Mouse (Mus musculus) limb, embryonic 15.5 days (tissue): ENCODE measurements around the gene Ppp1cc. TPM values are rescaled to one million over a fixed set of nuclear protein-coding genes. Genes with fewer than 3 reads are reported as not detected.
"Not testable (repeated sequence)": the region's sequence is repeated elsewhere in the genome, so short reads cannot be mapped to it uniquely, and the experiment has no call there.

ENCODE experiments used
- ATAC-seq: fragments of 200-750 bp; cut with Nextera tagmentation; 2 replicates; pipeline ENCODE4 v1.8.0; 2017; ENCODE audit warnings: low read depth, moderate TSS enrichment; ENCODE audit not compliant: insufficient number of reproducible peaks, low FRiP score, low TSS enrichment
- H3K27ac ChIP-seq: fragments of 300-500 bp; sonication (generic); 2 replicates; pipeline ENCODE4 v1.5.1; 2015; ENCODE audit warnings: moderate library complexity, mild to moderate bottlenecking, inconsistent platforms
- H3K27me3 ChIP-seq: fragments of 300-500 bp; sonication (generic); 2 replicates; pipeline ENCODE4 v1.6.1; 2015; ENCODE audit warnings: inconsistent platforms
- H3K36me3 ChIP-seq: fragments of 300-500 bp; sonication (generic); 2 replicates; pipeline ENCODE4 v1.6.1; 2015; ENCODE audit warnings: inconsistent platforms
- H3K4me1 ChIP-seq: fragments of 300-500 bp; sonication (generic); 2 replicates; pipeline ENCODE4 v1.6.1; 2015; ENCODE audit warnings: inconsistent platforms
- H3K4me2 ChIP-seq: fragments of 300-500 bp; sonication (generic); 2 replicates; pipeline ENCODE4 v1.6.1; 2015; ENCODE audit warnings: mild to moderate bottlenecking, inconsistent platforms
- H3K4me3 ChIP-seq: fragments of 300-500 bp; sonication (generic); 2 replicates; pipeline ENCODE4 v1.5.1; 2015; ENCODE audit warnings: mild to moderate bottlenecking, inconsistent platforms
- H3K9ac ChIP-seq: fragments of 300-500 bp; sonication (generic); 2 replicates; pipeline ENCODE4 v1.6.1; 2015; ENCODE audit warnings: inconsistent platforms
- H3K9me3 ChIP-seq: fragments of 300-500 bp; sonication (generic); 2 replicates; pipeline ENCODE4 v1.6.1; 2016; ENCODE audit warnings: inconsistent platforms
- WGBS: fragments of 180-500 bp; shearing (Covaris S2); methylation state at CpG from one replicate; pipeline ENCODE4 v1.1.7; 2015; 5-methylcytosine and 5-hydroxymethylcytosine counted together
- polyA plus RNA-seq: library from polyadenylated mRNA; unstranded; fragments of >200 nt; fragmentation: Nextera tagmentation; extraction: Ambion mirVana; gene quantifications from 2 replicates; pipeline ENCODE4 v1.2.1, GENCODE M21; 2015

The Ppp1cc gene
- polyA plus RNA-seq, 1 experiment from 2014 or later: 206 TPM

GRCm38 (mm10) chr5:122179665-122180064 is 21.6 kb downstream of the Ppp1cc start:
- 35% methylated on average over 6 of the region's 6 CpGs for WGBS
- H3K9ac ChIP-seq: no peak overlapping the region
- no peak overlapping the region for H3K4me2 ChIP-seq
- H3K27ac ChIP-seq: no peak overlapping the region
- no peak overlapping the region for H3K4me3 ChIP-seq
- H3K4me1 ChIP-seq: no peaks in the 10 kb centered on the region; the same call in 1 of the 2 replicates
- peaks cover 19% of the 10 kb centered on the region for H3K36me3 ChIP-seq
- no peak for ATAC-seq
- H3K27me3 ChIP-seq: no peaks in the 10 kb centered on the region
- H3K9me3 ChIP-seq: no peaks in the 10 kb centered on the region

- Histone ChIP-seq H3K4me3 (no peak overlapping the region), H3K4me1 (no peaks in the 10 kb centered on the region; the same call in 1 of the 2 replicates), H3K27me3 (no peaks in the 10 kb centered on the region), H3K9ac (no peak overlapping the region), H3K4me2 (no peak overlapping the region), H3K9me3 (no peaks in the 10 kb centered on the region), H3K36me3 (no peaks in the 10 kb centered on the region), H3K27ac (no peak overlapping the region)
- 77% methylated on average over 7 of the region's 7 CpGs for WGBS
- no peak for ATAC-seq
Observed at GRCm38 (mm10) chr5:122184283-122184806, 26.3 kb downstream of the Ppp1cc start.

GRCm38 (mm10) chr5:122184858-122185257 is 26.8 kb downstream of the Ppp1cc start:
- not testable (repeated sequence) for H3K36me3 ChIP-seq, H3K27ac ChIP-seq, H3K27me3 ChIP-seq, H3K4me3 ChIP-seq, H3K4me1 ChIP-seq, H3K9ac ChIP-seq, H3K4me2 ChIP-seq, H3K9me3 ChIP-seq, ATAC-seq
- WGBS: 92% methylated on average over 6 of the region's 6 CpGs

- Histone ChIP-seq H3K4me3 (no peak overlapping the region), H3K9me3 (no peaks in the 10 kb centered on the region), H3K4me2 (no peak overlapping the region), H3K4me1 (no peaks in the 10 kb centered on the region), H3K27ac (no peak overlapping the region), H3K9ac (no peak overlapping the region), H3K27me3 (no peaks in the 10 kb centered on the region), H3K36me3 (no peaks in the 10 kb centered on the region)
- 52% methylated on average over 3 of the region's 3 CpGs for WGBS
- no peak for ATAC-seq
Observed at GRCm38 (mm10) chr5:122189115-122189514, 31.0 kb downstream of the Ppp1cc start.

GRCm38 (mm10) chr5:122190465-122190864 is 32.4 kb downstream of the Ppp1cc start:
- H3K4me1 ChIP-seq: no peaks in the 10 kb centered on the region
- H3K4me2 ChIP-seq: no peak overlapping the region
- ATAC-seq: no peak
- no peaks in the 10 kb centered on the region for H3K9me3 ChIP-seq
- H3K27ac ChIP-seq: no peak overlapping the region
- H3K9ac ChIP-seq: no peak overlapping the region
- H3K36me3 ChIP-seq: no peaks in the 10 kb centered on the region
- no peak overlapping the region for H3K4me3 ChIP-seq
- no peaks in the 10 kb centered on the region for H3K27me3 ChIP-seq
- 68% methylated on average over 7 of the region's 7 CpGs for WGBS

- H3K9ac ChIP-seq: no peak overlapping the region
- H3K9me3 ChIP-seq: no peaks in the 10 kb centered on the region
- WGBS: 67% methylated on average over 12 of the region's 12 CpGs
- no peak overlapping the region for H3K27ac ChIP-seq
- no peaks in the 10 kb centered on the region for H3K4me1 ChIP-seq
- no peaks in the 10 kb centered on the region for H3K27me3 ChIP-seq
- no peaks in the 10 kb centered on the region for H3K36me3 ChIP-seq
- H3K4me2 ChIP-seq: no peak overlapping the region
- no peak for ATAC-seq
- no peak overlapping the region for H3K4me3 ChIP-seq
Observed at GRCm38 (mm10) chr5:122191269-122192063, 33.4 kb downstream of the Ppp1cc start.

GRCm38 (mm10) chr5:122192347-122192746 is 34.3 kb downstream of the Ppp1cc start:
- ATAC-seq: no peak
- H3K9me3 ChIP-seq: no peaks in the 10 kb centered on the region
- no peak overlapping the region for H3K4me2 ChIP-seq
- H3K4me1 ChIP-seq: no peaks in the 10 kb centered on the region
- H3K27ac ChIP-seq: no peak overlapping the region
- H3K4me3 ChIP-seq: no peak overlapping the region
- H3K27me3 ChIP-seq: no peaks in the 10 kb centered on the region
- no peak overlapping the region for H3K9ac ChIP-seq
- WGBS: 65% methylated on average over 4 of the region's 4 CpGs
- no peaks in the 10 kb centered on the region for H3K36me3 ChIP-seq

- Histone ChIP-seq H3K9ac (no peak overlapping the region), H3K9me3 (no peaks in the 10 kb centered on the region), H3K27ac (no peak overlapping the region), H3K27me3 (no peaks in the 10 kb centered on the region), H3K4me3 (no peak overlapping the region), H3K36me3 (no peaks in the 10 kb centered on the region), H3K4me2 (no peak overlapping the region), H3K4me1 (no peaks in the 10 kb centered on the region)
- 91% methylated on average over 4 of the region's 4 CpGs for WGBS
- ATAC-seq: no peak
Observed at GRCm38 (mm10) chr5:122200872-122201271, 42.8 kb downstream of the Ppp1cc start.

- no peak overlapping the region for H3K9ac ChIP-seq
- no peaks in the 10 kb centered on the region for H3K9me3 ChIP-seq
- no peaks in the 10 kb centered on the region for H3K4me1 ChIP-seq
- H3K4me2 ChIP-seq: no peak overlapping the region
- H3K36me3 ChIP-seq: no peaks in the 10 kb centered on the region
- H3K27me3 ChIP-seq: no peaks in the 10 kb centered on the region
- H3K4me3 ChIP-seq: no peak overlapping the region
- ATAC-seq: no peak
- no peak overlapping the region for H3K27ac ChIP-seq
- WGBS: 91% methylated on average over 6 of the region's 6 CpGs
Observed at GRCm38 (mm10) chr5:122201904-122202303, 43.8 kb downstream of the Ppp1cc start.

- H3K4me2 ChIP-seq: no peak overlapping the region
- WGBS: 60% methylated on average over 2 of the region's 2 CpGs
- no peak overlapping the region for H3K27ac ChIP-seq
- ATAC-seq: no peak
- peaks cover 1% of the 10 kb centered on the region; the same call in 1 of the 2 replicates for H3K4me1 ChIP-seq
- H3K9me3 ChIP-seq: no peaks in the 10 kb centered on the region
- no peaks in the 10 kb centered on the region for H3K36me3 ChIP-seq
- no peaks in the 10 kb centered on the region for H3K27me3 ChIP-seq
- H3K4me3 ChIP-seq: no peak overlapping the region
- no peak overlapping the region for H3K9ac ChIP-seq
Observed at GRCm38 (mm10) chr5:122204180-122204579, 46.1 kb downstream of the Ppp1cc start.

GRCm38 (mm10) chr5:122206475-122206874 is 48.4 kb downstream of the Ppp1cc start, which contains the start of gene Hvcn1:
Gene Hvcn1, plus strand, starts transcription at chr5:122206804.
- WGBS: 74% methylated on average over 4 of the region's 4 CpGs
- Histone ChIP-seq H3K27me3 (no peaks in the 10 kb centered on the region), H3K9me3 (no peaks in the 10 kb centered on the region), H3K4me1 (peaks cover 12% of the 10 kb centered on the region), H3K27ac (no peak within 1 kb of the TSS), H3K4me2 (no peak within 1 kb of the TSS), H3K36me3 (no peaks in the 10 kb centered on the region), H3K4me3 (no peak within 1 kb of the TSS), H3K9ac (no peak within 1 kb of the TSS)
- no peak for ATAC-seq

- no peak for ATAC-seq
- WGBS: 43% methylated on average over 6 of the region's 6 CpGs
- Histone ChIP-seq H3K4me1 (peaks cover 12% of the 10 kb centered on the region), H3K9ac (no peak overlapping the region), H3K27ac (peak overlapping the region; percentile 61; the same call in 1 of the 2 replicates), H3K9me3 (no peaks in the 10 kb centered on the region), H3K36me3 (no peaks in the 10 kb centered on the region), H3K27me3 (no peaks in the 10 kb centered on the region), H3K4me2 (peak overlapping the region; percentile 56; the same call in 1 of the 2 replicates), H3K4me3 (0 out of 2 replicates have a peak overlapping the region, but pooled peaks have one; percentile 39)
Observed at GRCm38 (mm10) chr5:122208909-122209308, 50.8 kb downstream of the Ppp1cc start.
